Mouse (Mus musculus) right cerebral cortex, postnatal 10 days (tissue): ENCODE results near the gene Dcaf15.

Experiments
- DNase-seq, 2 experiments: peaks; one replicate each; pipeline ENCODE4 v3.0.0; 2021; ENCODE audit warnings: low spot score in 2 of 2

The Dcaf15 gene

DNA sequence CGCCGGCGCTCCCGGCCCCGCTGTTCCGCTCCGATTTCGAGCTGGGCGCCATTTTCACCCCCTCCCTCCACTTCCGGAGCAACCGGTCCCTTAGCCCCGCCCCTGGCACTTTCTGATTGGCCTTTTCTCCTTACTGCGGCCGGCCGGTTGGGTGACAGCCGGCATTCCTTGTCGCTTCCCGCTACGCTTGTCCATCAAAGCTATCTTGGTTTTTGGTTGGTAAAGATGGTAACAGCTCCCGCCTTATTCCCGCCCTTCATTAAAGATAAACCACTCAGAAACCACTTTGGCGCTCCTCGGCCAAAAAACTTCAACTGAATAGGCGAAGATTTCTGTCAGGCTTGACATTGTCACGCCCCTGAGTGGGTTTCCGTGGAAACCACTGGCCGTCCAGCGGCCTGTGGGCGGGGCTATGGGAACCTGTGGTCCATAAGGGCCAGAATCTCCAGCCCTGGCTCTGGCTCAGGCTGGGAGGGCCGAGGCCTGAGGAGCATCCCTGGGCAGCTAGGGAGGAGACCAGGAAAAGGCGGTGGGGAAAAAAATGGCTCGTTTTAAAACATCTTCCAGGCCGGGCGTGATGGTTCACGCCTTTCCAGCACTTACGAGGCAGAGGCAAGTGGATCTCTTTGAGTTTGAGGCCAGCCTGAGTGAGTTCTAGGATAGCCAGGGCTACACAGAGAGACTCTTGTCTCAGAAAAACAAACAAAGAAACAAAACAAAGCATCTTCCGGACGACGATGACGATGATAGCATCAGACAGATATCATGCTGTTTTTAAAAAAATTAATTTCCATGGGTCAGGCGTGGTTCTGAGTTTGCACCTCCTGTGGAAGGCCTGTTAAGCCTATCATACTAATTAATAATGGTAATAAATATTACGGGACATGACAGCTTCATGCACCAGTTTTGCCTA lies at the start of gene Dcaf15:
Gene Dcaf15, minus strand, starts transcription at position 72 of the 913 bp plus-strand sequence.
- DNase-seq = peak; percentile 99

DNA sequence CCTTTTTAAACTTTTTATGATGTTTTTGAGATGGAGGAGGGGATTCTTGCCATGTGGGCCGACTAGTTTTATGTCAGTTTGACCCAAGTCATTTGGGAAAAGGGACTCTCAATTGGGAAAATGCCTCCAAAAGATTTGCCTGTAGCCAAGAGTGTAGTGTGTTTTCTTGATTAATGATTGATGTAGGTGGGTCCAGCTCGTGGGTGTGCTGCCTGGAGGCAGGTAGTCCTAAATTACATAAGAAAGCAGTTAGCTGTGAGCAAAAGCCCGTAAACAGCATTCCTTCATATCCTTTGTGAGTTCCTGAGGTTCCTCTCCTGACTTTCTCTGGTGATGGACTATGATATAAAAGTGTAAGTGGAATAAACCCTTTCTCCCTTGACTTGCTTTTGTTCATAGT lies 44.6 kb upstream of the Dcaf15 start:
- no peak for DNase-seq

DNA sequence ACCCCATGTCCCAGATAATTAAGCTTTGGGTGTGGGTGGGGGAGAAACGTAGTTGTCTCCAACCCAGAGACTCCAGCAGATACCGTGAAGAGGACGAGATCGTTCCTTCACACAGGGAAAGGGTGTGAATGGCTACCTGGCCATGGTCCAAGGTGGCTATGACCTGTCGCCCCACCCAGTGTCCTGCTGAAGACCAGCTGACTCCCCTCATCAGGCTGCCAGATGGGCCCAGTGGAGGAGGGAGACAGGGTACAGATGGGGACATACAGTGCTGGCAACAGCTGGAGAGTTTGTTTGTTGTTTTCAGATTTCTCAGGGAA lies 43.9 kb upstream of the Dcaf15 start:
- no peak for DNase-seq

GRCm38 (mm10) chr8:84147769-84148530 lies 43.4 kb upstream of the Dcaf15 start, which contains the start of the genes Cc2d1a and 4930432K21Rik:
Gene Cc2d1a, minus strand, starts transcription at chr8:84147936.
Gene 4930432K21Rik, plus strand, starts transcription at chr8:84148025.
- DNase-seq = peak; percentile 97 to 98

DNA sequence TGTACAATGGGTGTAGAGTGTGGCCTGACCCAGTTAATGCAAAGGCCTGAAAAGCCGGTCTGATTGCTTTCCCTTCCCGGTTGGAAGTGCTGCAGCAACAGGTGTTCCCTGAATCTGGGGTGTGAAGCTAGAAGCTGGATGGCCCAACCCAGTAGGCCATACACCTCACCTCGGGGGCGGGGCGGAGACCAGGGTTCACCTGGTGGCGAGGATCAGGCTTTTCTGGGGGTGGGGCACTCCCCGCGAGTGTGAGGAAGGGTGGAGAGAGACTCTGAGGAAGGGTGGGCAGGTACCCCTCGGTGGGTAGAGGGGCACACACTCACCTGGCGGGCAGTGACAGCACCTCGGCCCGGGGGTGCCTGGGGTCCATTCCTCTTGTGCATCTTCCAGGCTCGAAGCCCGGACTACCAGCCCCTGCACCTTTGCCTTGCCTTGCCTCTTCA lies 42.8 kb upstream of the Dcaf15 start:
- peak in 1 of 2 experiments; percentile 46 for DNase-seq

GRCm38 (mm10) chr8:84144636-84145245 lies 40.2 kb upstream of the Dcaf15 start:
- no peak for DNase-seq

GRCm38 (mm10) chr8:84140838-84141237 lies 36.3 kb upstream of the Dcaf15 start:
- no peak for DNase-seq

- peak in 1 of 2 experiments; percentile 30 for DNase-seq
Observed at GRCm38 (mm10) chr8:84137848-84138247, 33.3 kb upstream of the Dcaf15 start.

- peak in 1 of 2 experiments; percentile 28 for DNase-seq
Observed at GRCm38 (mm10) chr8:84132225-84132624, 27.7 kb upstream of the Dcaf15 start.

- DNase-seq = peak in 1 of 2 experiments; percentile 49
Observed at GRCm38 (mm10) chr8:84130806-84131205, 26.2 kb upstream of the Dcaf15 start.

- peak in 1 of 2 experiments; percentile 43 for DNase-seq
Observed at GRCm38 (mm10) chr8:84128277-84128676, 23.7 kb upstream of the Dcaf15 start.

- peak in 1 of 2 experiments; percentile 23 for DNase-seq
Observed at GRCm38 (mm10) chr8:84127202-84127901, 22.8 kb upstream of the Dcaf15 start.

GRCm38 (mm10) chr8:84126742-84127141 lies 22.2 kb upstream of the Dcaf15 start:
- DNase-seq = no peak

GRCm38 (mm10) chr8:84125656-84126055 lies 21.1 kb upstream of the Dcaf15 start, which contains the start of gene Podnl1:
Gene Podnl1, plus strand, starts transcription at chr8:84125989.
- DNase-seq = no peak

GRCm38 (mm10) chr8:84122151-84122550 lies 17.6 kb upstream of the Dcaf15 start:
- DNase-seq = no peak

DNA sequence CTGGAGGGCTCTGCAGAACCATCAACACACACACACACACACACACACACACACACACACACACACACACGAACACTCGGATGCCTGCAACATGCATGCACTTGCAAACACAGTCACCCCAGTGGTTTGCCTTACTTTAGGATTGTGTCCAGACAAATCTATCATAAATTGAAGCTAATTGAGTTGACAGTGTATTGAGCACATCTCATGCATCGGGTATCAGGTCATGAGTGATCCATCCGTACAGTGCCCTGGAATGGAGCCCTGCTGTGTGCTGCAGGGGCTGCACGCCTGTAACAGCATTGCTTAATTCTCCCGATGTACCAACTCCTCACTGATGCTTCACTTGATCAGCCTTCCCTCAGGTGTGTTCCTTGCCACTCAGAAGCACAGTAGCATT lies 11.1 kb upstream of the Dcaf15 start:
- no peak for DNase-seq

- no peak for DNase-seq
Observed at GRCm38 (mm10) chr8:84106216-84107040, 1.9 kb upstream of the Dcaf15 start.

- DNase-seq = peak in 1 of 2 experiments; percentile 32
Observed at GRCm38 (mm10) chr8:84105676-84106075, 1.1 kb upstream of the Dcaf15 start.

DNA sequence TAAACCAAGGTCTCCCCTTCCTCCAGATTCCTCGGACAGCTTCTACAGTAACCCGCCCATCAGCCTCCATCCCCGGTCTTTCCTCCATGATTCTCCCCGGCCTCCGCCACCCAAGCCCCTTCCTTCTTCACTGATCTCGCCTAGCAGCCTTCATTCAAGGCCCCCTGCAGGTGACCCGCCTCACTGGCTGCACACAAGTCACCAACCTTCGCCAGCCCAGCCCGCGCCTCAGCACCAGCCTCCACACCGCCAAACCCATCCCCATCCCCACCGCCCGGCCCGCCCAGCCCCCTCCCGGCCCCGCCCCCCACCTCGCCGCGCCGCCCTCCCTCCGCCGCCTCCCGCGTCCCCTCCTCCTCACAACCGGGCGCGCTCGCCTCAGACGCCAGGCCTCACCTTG lies 347 bp downstream of the Dcaf15 start:
- DNase-seq = peak; percentile 78 to 79

DNA sequence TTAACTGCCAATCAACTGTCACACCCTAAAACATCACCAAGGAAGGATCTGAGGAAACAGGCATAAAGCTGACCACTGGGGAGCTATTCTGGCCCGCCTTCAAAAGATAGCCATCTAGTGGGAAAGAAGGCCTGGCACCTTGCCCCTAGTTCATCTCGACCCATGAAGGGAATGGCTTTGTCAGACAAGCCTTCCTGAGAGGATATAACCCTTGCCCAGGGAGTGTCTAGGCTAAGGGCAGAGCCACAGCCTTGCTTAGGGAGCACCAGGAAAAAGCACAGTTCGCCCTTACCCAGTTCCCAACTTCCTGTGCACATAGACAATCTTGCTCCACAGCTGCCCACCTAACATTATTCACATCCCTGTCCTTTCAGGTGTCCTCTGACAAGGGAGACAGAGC lies 967 bp downstream of the Dcaf15 start:
- DNase-seq = peak; percentile 47 to 48
